Mouse (Mus musculus) lung, adult 2 months (tissue): ENCODE results near the gene Thap2. TPM values are rescaled to one million over a fixed set of nuclear protein-coding genes. Genes with fewer than 3 reads are reported as not detected.

ENCODE experiments used
- DNase-seq: peaks from one replicate; pipeline ENCODE4 v3.0.0; 2022
- H3K4me1 ChIP-seq: fragments of 200-500 bp; 2 replicates; pipeline ENCODE4 v1.6.1; 2011; ENCODE audit warnings: low read length; ENCODE audit not compliant: control insufficient read depth, insufficient read depth
- H3K4me3 ChIP-seq: fragments of 200-500 bp; replicated peaks from 2 replicates; pipeline ENCODE3; 2011; ENCODE audit warnings: low read depth, mild to moderate bottlenecking, control low read depth, low read length; ENCODE audit errors: extremely low read depth
- CTCF ChIP-seq: fragments of 200-500 bp; IDR thresholded peaks from 2 replicates; pipeline ENCODE4 v1.5.1; 2011; ENCODE audit warnings: mild to moderate bottlenecking, low read length, control low read depth; ENCODE audit not compliant: insufficient read depth
- POLR2A ChIP-seq: fragments of 200-500 bp; IDR thresholded peaks from 2 replicates; pipeline ENCODE4 v1.6.1; 2011; ENCODE audit warnings: low read depth, mild to moderate bottlenecking, control low read depth, low read length, borderline replicate concordance; ENCODE audit errors: extremely low read depth
- WGBS: fragments of 180-500 bp; shearing (Covaris S2); methylation state at CpG from one replicate; pipeline ENCODE4 v1.1.7; 2018; 5-methylcytosine and 5-hydroxymethylcytosine counted together
- polyA plus RNA-seq: library from polyadenylated mRNA; depleted of rRNA; stranded (reverse); fragments of >200 nt; gene quantifications from 2 replicates; pipeline ENCODE4 v1.2.3, GENCODE M21; 2012

Gene Thap2
- polyA plus RNA-seq, 1 experiment = 6.2 TPM

DNA sequence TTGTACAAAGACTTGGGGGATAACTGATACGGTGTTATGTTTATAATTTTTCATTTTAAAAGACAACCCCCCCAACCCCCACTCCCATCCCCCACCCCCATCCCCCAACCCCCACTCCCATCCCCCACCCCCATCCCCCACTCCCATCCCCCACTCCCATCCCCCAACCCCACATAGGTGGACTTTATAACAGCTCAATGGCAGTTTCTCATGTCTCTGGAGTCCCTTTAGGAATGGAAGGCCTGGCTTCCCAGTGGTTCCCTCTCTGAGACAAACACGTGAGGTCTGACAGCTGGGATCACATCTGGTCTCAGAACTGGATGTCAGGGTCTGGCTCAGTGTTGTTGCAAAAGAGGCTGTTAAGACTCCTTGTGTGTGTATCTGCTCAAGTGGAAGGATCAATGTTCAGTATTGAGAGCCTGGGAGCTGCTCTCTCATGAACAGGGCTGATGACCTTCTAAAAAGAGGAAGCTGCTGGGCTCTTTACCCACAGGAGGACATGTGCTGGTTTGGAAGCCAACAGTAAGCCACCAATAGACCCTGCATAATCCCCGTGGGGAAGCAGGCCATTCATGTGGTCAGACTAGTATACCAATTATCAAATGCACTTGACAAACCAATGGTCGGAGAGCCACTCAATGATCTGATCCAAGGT lies 41.3 kb downstream of the Thap2 start:
- no peak for DNase-seq
- TF ChIP-seq POLR2A (no peak), CTCF (no peak)
- H3K4me1 ChIP-seq = no peaks in the 10 kb centered on the region
- 83% methylated on average over 4 of the region's 4 CpGs for WGBS
- H3K4me3 ChIP-seq = no peak overlapping the region

- no peak for TF ChIP-seq CTCF
- TF ChIP-seq POLR2A = no peak
- 91% methylated on average over 7 of the region's 7 CpGs for WGBS
- Histone ChIP-seq H3K4me3 (no peak overlapping the region), H3K4me1 (no peaks in the 10 kb centered on the region)
- DNase-seq = no peak
Measured at GRCm38 (mm10) chr10:115339820-115340328, 44.4 kb downstream of the Thap2 start.

DNA sequence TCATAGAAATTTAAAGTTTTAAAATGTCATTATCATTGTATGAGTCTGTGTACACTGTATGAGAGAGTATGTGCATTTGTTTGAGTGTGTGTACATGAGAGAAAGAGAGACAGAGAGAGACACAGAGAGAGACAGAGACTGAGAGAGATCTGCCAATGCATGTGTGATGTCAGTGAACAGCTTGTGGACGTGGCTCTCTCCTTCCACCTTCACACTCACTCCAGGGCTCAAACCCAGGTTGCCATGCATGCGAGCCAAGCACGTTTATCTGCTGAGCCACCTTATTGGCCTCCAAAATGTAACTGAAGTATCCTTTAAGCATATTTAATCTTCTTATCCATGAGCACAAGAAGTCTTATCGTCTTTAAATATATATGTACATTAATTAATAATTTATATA lies 47.3 kb downstream of the Thap2 start:
- DNase-seq = no peak
- Histone ChIP-seq H3K4me3 (no peak overlapping the region), H3K4me1 (no peaks in the 10 kb centered on the region)
- TF ChIP-seq CTCF (no peak), POLR2A (no peak)
- WGBS = 74% methylated on average over 4 of the region's 4 CpGs

DNA sequence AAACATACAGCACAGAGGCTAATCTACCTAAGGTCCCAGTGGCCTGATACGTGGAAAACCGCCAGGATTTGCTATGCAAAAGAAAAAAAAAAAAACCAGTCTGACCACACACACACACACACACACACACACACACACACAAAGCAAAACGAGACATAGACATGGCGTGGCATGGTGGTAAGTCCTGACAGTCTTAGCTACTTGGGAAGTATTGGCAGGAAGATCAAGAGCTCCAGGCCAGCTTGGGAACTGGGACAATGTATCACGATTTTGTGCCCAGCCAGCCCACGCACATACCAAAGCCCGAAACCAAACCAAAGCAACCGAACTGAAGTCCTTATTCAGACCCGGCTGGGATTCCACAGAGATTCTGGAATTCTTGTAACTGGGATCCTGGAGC lies 50.7 kb downstream of the Thap2 start:
- WGBS = 65% methylated on average over 9 of the region's 9 CpGs
- Histone ChIP-seq H3K4me1 (no peaks in the 10 kb centered on the region), H3K4me3 (no peak overlapping the region)
- TF ChIP-seq CTCF = no peak
- no peak for TF ChIP-seq POLR2A
- no peak for DNase-seq

DNA sequence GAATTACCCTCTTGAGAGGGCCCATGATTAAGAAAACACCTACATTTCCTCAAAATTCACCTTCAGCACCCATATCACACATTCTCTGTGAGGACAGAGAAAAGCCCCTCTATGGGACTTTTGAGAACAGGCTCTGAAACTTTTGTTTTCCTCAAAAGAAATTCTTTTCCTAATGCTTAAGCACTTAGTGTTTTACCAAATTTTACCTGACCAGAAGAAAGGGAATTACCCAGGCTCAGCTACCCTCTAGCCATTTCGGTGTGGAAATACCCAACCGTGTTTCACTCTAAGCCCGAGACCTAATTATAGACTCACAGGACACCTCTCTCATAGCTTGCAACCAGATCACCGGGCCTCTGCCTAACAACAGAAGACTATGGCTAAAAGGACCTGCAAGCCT lies 51.2 kb downstream of the Thap2 start:
- TF ChIP-seq CTCF = no peak
- TF ChIP-seq POLR2A = no peak
- Histone ChIP-seq H3K4me3 (no peak overlapping the region), H3K4me1 (no peaks in the 10 kb centered on the region)
- 83% methylated on average over 4 of the region's 4 CpGs for WGBS
- no peak for DNase-seq

GRCm38 (mm10) chr10:115332420-115332952 lies 51.8 kb downstream of the Thap2 start:
- no peak overlapping the region for H3K4me3 ChIP-seq
- no peaks in the 10 kb centered on the region for H3K4me1 ChIP-seq
- no peak for TF ChIP-seq CTCF
- TF ChIP-seq POLR2A = no peak
- DNase-seq = no peak
- 69% methylated on average over 8 of the region's 8 CpGs for WGBS

DNA sequence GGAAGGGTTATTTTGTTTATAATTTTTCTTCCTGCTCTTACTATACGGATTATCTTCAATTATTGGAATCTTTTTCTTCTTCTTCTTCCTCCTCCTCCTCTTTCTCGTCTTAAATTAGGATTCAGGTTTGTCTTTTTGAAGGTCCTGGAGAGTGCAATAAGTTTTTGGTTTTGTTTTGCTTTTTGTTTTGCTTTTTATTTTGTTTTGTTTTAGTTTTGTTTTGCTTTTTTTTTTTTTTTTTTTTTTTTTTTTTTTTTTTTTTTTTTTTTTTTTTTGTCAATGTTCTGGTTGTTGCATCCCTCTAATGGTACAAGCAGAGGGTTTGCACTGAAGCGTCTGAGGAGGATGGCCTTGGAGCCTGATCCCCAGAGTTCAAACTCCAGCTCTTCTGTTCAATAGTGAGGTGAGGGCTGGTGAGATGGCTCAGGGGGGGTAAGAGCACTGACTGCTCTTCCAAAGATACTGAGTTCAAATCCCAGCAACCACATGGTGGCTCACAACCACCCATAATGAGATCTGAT lies 55.2 kb downstream of the Thap2 start:
- no peak for DNase-seq
- no peak overlapping the region for H3K4me3 ChIP-seq
- 53% methylated on average over 3 of the region's 3 CpGs for WGBS

DNA sequence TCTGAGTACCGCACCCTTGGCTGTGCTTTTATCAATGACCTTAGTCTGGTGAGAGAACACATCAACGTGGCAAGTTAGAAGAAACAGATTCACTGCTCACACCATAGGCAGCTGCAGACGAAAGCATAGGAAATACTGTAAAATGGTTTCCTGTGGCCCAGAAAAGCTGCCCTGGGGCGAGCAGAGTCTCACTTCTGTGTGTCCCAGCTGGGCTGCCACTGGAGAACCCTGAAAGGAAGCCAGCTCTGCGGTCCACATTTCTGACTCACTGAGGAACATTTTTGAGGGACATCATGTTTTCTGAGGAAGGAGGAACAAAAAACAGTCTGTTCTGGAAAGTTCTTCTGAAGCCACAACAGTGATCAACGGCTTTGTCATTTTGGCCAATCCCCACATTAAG lies 55.7 kb downstream of the Thap2 start:
- no peak for TF ChIP-seq CTCF
- no peak for TF ChIP-seq POLR2A
- 41% methylated on average over 6 of the region's 6 CpGs for WGBS
- DNase-seq = no peak
- H3K4me3 ChIP-seq = no peak overlapping the region
- no peaks in the 10 kb centered on the region for H3K4me1 ChIP-seq

More for the DNA sequence above, 55.2 kb downstream of the Thap2 start:
- TF ChIP-seq CTCF = no peak
- no peak for TF ChIP-seq POLR2A
- H3K4me1 ChIP-seq = no peaks in the 10 kb centered on the region

- no peaks in the 10 kb centered on the region; the same call in 1 of the 2 replicates for H3K4me1 ChIP-seq
- no peak overlapping the region for H3K4me3 ChIP-seq
- peak; percentile 86 for TF ChIP-seq CTCF
- TF ChIP-seq POLR2A = no peak
- DNase-seq = peak; percentile 67
- 6% methylated on average over 6 of the region's 6 CpGs for WGBS
Measured at GRCm38 (mm10) chr10:115323295-115323694, 60.9 kb downstream of the Thap2 start.
